Mouse (Mus musculus) frontal cortex, postnatal 36 days (tissue): ENCODE measurements at regions not wholly inside any gene's neighbourhood (a gene's known extent, or its start where the extent isn't known, plus 50 kb on each side); places are given as distances from the start of the nearest gene placed in this dataset.

Experiments used
- DNase-seq, 2 experiments: peaks; one replicate each; pipeline ENCODE4 v3.0.0; 2022; ENCODE audit warnings: low spot score in 2 of 2

- DNase-seq: no peak
These were observed 89.1 kb downstream of the Kcnj2 start for GRCm38 (mm10) chr11:111155023-111155422.

GRCm38 (mm10) chr11:111155747-111156146 is 89.8 kb downstream of the Kcnj2 start:
- DNase-seq: no peak

- DNase-seq: no peak
These were observed 93.3 kb downstream of the Kcnj2 start for GRCm38 (mm10) chr11:111159299-111159698.

GRCm38 (mm10) chr11:111164907-111165306 is 98.9 kb downstream of the Kcnj2 start:
- DNase-seq: no peak

- no peak for DNase-seq
These were observed 104.3 kb downstream of the Kcnj2 start for GRCm38 (mm10) chr11:111170174-111170800.

GRCm38 (mm10) chr11:111173525-111173924 is 107.6 kb downstream of the Kcnj2 start:
- no peak for DNase-seq

DNA sequence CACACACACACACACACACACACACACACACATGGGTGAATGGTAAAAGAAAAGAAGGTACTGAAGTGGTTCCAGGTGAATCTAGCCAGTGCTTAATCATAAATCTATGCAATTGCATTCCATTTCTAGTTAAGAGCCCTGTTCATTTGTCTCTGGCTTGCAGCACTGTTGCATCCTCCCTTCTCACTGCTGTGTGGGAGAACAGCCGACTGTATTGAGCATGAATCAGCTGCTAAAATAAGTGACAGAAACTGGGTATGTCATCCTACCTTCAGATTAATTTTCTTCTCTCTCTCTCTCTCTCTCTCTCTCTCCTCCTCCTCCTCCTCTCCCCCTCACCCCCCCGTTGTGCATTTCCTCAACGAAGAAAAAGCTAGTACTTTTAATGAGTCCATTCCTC is 109.6 kb downstream of the Kcnj2 start:
- peak in 1 of 2 experiments; percentile 38 for DNase-seq

GRCm38 (mm10) chr11:111177516-111177915 is 111.6 kb downstream of the Kcnj2 start:
- DNase-seq: no peak

- no peak for DNase-seq
These were observed 131.5 kb downstream of the Kcnj2 start for GRCm38 (mm10) chr11:111197422-111197821.

DNA sequence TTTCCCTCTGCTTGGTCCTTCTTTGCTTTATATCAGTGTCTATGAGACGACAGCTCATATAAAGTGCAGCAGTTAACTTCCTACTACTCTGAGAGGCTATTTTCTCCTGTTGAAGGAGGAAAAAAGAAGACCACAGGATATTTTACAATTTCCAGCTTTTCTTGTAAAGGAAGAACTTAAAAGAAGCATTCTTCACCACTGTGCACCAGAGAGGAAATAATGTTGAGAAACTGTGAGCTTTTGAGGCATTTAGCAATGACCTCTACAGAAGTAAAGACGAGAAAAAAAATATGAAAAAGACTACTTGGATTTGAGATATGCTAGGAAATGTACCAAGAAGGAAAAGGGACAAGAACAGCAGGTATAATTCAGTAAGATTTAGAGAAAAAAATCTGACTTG is 134.5 kb downstream of the Kcnj2 start:
- DNase-seq: no peak

DNA sequence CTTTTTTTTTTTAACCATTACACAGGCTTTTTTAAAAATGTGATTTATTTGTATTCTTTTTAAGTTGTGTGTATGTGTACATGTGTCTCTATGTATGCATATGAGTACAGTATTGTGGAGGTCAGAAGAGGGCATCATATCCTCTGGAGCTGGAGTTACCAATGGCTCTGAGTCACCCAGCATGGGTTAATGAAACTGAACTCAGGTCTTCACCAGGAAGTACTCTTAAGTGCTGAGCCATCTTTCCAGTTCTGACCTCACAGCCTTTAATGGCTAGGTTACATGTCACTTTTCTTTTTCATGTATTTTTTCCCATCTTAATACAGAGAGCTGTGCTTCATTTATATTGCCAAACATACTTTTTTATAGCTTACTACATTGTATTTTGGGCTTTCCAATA is 136.8 kb downstream of the Kcnj2 start:
- DNase-seq: no peak

GRCm38 (mm10) chr11:111210565-111210964 is 144.6 kb downstream of the Kcnj2 start:
- DNase-seq: no peak

DNA sequence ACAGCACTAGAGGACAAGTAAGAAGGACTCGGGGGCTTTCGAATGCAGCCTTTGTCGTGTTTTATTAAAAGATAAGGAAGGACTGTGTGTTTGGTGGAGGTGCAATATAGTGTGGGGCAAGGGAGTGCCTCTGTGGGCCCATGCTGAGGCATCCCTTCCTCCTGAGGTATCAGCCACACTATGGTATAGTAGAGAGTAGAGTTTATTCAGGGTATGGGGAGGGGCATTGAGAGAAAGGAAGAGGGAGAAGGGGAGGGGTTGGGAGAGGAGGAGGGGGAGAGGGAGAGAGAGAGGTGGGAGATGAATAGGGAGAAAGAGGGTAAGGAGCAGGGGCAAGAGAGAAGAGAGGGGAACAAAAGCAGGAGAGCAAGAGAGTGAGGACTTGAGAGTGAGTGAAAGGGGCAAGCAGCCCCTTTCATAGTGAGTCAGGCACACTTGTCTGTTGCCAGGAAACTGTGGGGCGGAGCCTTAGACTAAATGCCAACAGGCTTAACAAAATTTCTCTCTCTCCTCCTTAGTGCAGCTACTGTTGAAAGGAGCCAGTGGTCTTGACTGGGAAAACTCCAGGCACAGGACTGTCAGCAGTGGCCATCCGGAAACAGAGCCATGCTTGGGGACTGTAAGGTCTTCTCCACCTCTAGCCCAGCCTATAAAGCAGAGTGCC is 146.2 kb downstream of the Kcnj2 start:
- DNase-seq: no peak

DNA sequence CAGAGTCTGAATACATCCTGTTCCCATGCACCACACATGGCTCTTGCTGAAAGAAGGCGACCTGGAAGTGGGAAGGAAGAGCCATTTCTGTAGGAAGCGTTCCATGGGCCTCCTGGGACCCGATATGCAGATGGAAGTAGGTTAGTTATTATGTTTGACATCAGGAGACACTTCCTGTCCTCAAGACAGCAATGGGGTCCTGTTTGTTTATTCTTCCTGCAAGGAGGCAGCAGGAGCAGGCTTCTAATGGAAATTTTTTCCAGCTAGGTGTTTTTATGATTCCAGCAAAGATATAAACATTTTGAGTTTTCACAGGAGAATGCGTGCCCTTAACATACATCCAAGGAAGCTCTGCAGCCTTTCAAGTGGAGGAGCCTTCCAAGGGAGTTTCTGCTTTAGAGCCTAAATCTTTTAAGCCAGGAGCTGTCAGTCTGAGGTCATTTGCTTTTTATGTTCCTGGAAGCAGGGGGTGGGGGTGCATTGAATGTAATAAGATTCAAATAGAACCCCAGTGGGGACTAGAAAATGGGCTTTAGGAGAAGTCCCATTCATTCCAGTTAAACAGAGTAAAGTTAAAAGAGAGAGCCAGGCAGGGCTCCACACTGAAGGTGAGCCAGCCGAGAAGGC is 146.9 kb downstream of the Kcnj2 start:
- DNase-seq: no peak

- DNase-seq: no peak
These were observed 149.0 kb downstream of the Kcnj2 start for GRCm38 (mm10) chr11:111215006-111215405.

DNA sequence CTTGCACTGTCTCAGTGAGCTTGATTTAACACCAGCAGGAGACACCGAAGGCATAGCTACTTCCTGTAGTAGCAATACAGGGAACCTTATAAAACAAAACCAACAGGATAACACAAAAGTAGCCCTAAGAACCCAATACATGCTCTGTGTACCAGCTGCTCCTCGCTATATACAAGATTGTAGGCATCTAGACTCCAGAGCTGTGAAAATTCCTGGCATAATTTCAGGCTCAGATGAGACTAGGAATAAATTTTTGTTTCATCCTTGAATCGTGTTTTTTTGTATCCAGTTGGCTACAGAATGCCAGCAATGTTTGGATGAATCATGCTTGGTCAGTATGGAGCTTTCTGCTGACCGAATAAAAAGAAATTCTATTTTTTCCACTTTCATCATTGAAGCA is 157.9 kb downstream of the Kcnj2 start:
- DNase-seq: peak in 1 of 2 experiments; percentile 14

DNA sequence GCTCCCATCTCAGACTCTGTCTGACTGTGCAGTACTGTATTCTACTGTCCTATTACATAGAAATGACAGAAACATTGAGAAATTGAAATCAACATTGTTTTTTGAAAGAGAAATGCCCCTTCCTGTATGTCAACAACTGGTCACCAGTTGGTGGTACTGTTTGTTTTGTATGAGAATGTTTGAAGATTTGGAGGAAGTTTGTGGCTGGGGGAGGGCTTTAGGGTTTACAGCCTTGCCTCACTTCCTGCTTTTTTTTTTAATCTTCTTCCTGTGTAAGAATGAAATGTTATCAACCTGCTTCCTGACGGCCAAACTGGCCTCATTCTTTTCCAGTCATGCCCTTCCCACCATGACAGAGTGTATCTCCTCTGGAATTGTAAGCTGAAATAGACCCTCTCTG is 161.3 kb downstream of the Kcnj2 start:
- DNase-seq: no peak

- no peak for DNase-seq
These were observed 170.8 kb downstream of the Kcnj2 start for GRCm38 (mm10) chr11:111236741-111237140.

GRCm38 (mm10) chr11:111239784-111240183 is 173.8 kb downstream of the Kcnj2 start:
- no peak for DNase-seq

GRCm38 (mm10) chr11:111252226-111252625 is 186.3 kb downstream of the Kcnj2 start:
- no peak for DNase-seq

DNA sequence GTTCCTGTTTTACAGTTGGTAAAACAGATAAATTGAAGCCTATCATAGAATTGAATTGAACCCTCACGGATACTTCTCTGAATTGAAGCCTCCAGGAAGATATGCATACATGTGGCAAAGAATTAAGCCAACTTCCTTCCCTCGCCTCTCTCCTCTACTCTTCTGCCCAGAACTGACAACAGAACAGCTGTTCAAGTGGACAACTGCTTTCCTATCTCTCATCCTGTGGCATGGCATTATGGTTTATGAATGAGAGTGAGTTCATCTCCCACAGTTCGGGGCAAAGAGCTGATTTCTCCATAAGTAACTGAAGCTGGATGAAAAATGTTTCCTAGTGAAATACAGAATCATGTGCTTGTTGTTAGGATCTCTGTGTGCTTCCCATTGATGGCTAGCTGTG is 190.6 kb downstream of the Kcnj2 start:
- no peak for DNase-seq

GRCm38 (mm10) chr11:111260691-111261383 is 194.9 kb downstream of the Kcnj2 start:
- no peak for DNase-seq

- no peak for DNase-seq
These were observed 207.7 kb downstream of the Kcnj2 start for GRCm38 (mm10) chr11:111273651-111274050.
